Mouse (Mus musculus) MEL (cell line): ENCODE results near the gene Mars2. TPM values are rescaled to one million over a fixed set of nuclear protein-coding genes. Genes with fewer than 3 reads are reported as not detected.

Experiments used
- DNase-seq: peaks from one replicate; pipeline ENCODE4 v3.0.0; 2011; ENCODE audit warnings: low read depth, low spot score
- H3K27ac ChIP-seq: 2 replicates; pipeline ENCODE4 v1.5.1; 2012; ENCODE audit warnings: low read depth, mild to moderate bottlenecking, control low read depth, low read length, moderate library complexity; ENCODE audit not compliant: control insufficient read depth
- H3K27me3 ChIP-seq, 2 experiments: fragments of 150-350 bp in 1 of 2; sonication (generic) in 1 of 2; 2 replicates each; pipeline ENCODE4 v1.6.1; 2012; ENCODE audit warnings: low read length in 2 of 2, mild to moderate bottlenecking in 2 of 2, improper control_type of control experiment in 1 of 2, moderate library complexity in 1 of 2; ENCODE audit not compliant: insufficient read depth in 2 of 2, control insufficient read depth in 1 of 2
- H3K36me3 ChIP-seq, 2 experiments: 2 replicates each; pipeline ENCODE4 v1.6.1; 2012 to 2014; ENCODE audit warnings: low read length in 2 of 2, improper control_type of control experiment in 1 of 2, inconsistent platforms in 1 of 2, mild to moderate bottlenecking in 1 of 2; ENCODE audit not compliant: insufficient read depth in 2 of 2, control insufficient read depth in 1 of 2
- H3K4me1 ChIP-seq, 2 experiments: fragments of 150-350 bp in 1 of 2; sonication (generic) in 1 of 2; 2 replicates each; pipeline ENCODE4 v1.6.1; 2012; ENCODE audit warnings: low read length in 2 of 2, improper control_type of control experiment in 1 of 2, mild to moderate bottlenecking in 1 of 2; ENCODE audit not compliant: insufficient read depth in 2 of 2, control insufficient read depth in 1 of 2
- H3K4me3 ChIP-seq, 2 experiments: fragments of 150-350 bp in 1 of 2; sonication (generic) in 1 of 2; 2 replicates each; pipeline ENCODE4 v1.5.1; 2012; ENCODE audit warnings: low read depth in 2 of 2, low read length in 2 of 2, mild to moderate bottlenecking in 2 of 2, moderate library complexity in 2 of 2, control low read depth in 1 of 2, improper control_type of control experiment in 1 of 2; ENCODE audit not compliant: control insufficient read depth in 1 of 2, insufficient read depth in 1 of 2
- H3K79me2 ChIP-seq: 2 replicates; pipeline ENCODE4 v1.6.1; 2012; ENCODE audit warnings: mild to moderate bottlenecking, low read length, moderate library complexity; ENCODE audit not compliant: control insufficient read depth, poor library complexity, insufficient read depth
- H3K9ac ChIP-seq: 2 replicates; pipeline ENCODE4 v1.6.1; 2012; ENCODE audit warnings: low read depth, mild to moderate bottlenecking, control low read depth, low read length, moderate library complexity; ENCODE audit not compliant: control insufficient read depth, poor library complexity, severe bottlenecking
- H3K9me3 ChIP-seq: fragments of 150-350 bp; sonication (generic); replicated peaks from 2 replicates; pipeline ENCODE4 v1.6.1; 2012; ENCODE audit warnings: mild to moderate bottlenecking, low read length, improper control_type of control experiment, moderate library complexity; ENCODE audit not compliant: insufficient read depth
- CHD1 ChIP-seq: IDR thresholded peaks from 2 replicates; pipeline ENCODE4 v1.6.1; 2012; ENCODE audit warnings: low read depth, mild to moderate bottlenecking, inconsistent platforms, low read length, improper control_type of control experiment
- ELF1 ChIP-seq: IDR thresholded peaks from 2 replicates; pipeline ENCODE4 v1.6.1; 2014; ENCODE audit warnings: low read depth, mild to moderate bottlenecking, inconsistent platforms, low read length, improper control_type of control experiment, moderate library complexity
- EP300 ChIP-seq, 2 experiments: IDR thresholded peaks; 2 replicates each; pipeline ENCODE4 v1.6.1; 2011; ENCODE audit warnings: improper control_type of control experiment in 2 of 2, low read length in 2 of 2, low read depth in 1 of 2, mild to moderate bottlenecking in 1 of 2
- GABPA ChIP-seq: IDR thresholded peaks from 2 replicates; pipeline ENCODE4 v1.6.1; 2012; ENCODE audit warnings: low read depth, mild to moderate bottlenecking, inconsistent platforms, low read length, improper control_type of control experiment, moderate library complexity
- GATA1 ChIP-seq: IDR thresholded peaks from 2 replicates; pipeline ENCODE4 v1.6.1; 2011; ENCODE audit warnings: low read depth, low read length, improper control_type of control experiment
- HCFC1 ChIP-seq: IDR thresholded peaks from 2 replicates; pipeline ENCODE4 v1.6.1; 2012; ENCODE audit warnings: low read depth, mild to moderate bottlenecking, inconsistent platforms, low read length, improper control_type of control experiment, moderate library complexity
- KAT2A ChIP-seq: conservative IDR thresholded peaks from 2 replicates; pipeline ENCODE4 v1.6.1; 2012; ENCODE audit warnings: low read depth, low read length, improper control_type of control experiment, inconsistent platforms
- MAFK ChIP-seq: IDR thresholded peaks from 2 replicates; pipeline ENCODE4 v1.6.1; 2011; ENCODE audit warnings: low read depth, mild to moderate bottlenecking, low read length, improper control_type of control experiment, borderline replicate concordance
- MAX ChIP-seq: IDR thresholded peaks from 2 replicates; pipeline ENCODE4 v1.6.1; 2011; ENCODE audit warnings: low read length, improper control_type of control experiment
- MAZ ChIP-seq: IDR thresholded peaks from 2 replicates; pipeline ENCODE4 v1.6.1; 2012; ENCODE audit warnings: low read depth, mild to moderate bottlenecking, inconsistent platforms, low read length, improper control_type of control experiment
- MXI1 ChIP-seq: IDR thresholded peaks from 2 replicates; pipeline ENCODE4 v1.6.1; 2011; ENCODE audit warnings: mild to moderate bottlenecking, low read depth, low read length, improper control_type of control experiment
- MYB ChIP-seq: IDR thresholded peaks from 2 replicates; pipeline ENCODE4 v1.6.1; 2011; ENCODE audit warnings: mild to moderate bottlenecking, low read depth, low read length, improper control_type of control experiment
- POLR2A ChIP-seq, 2 experiments: IDR thresholded peaks; 2 replicates each; pipeline ENCODE4 v1.6.1; 2011 to 2012; ENCODE audit warnings: low read length in 2 of 2, mild to moderate bottlenecking in 2 of 2, control low read depth in 1 of 2, improper control_type of control experiment in 1 of 2, low read depth in 1 of 2, moderate library complexity in 1 of 2; ENCODE audit not compliant: control insufficient read depth in 1 of 2, insufficient read depth in 1 of 2, poor library complexity in 1 of 2
- POLR2AphosphoS2 ChIP-seq: IDR thresholded peaks from 2 replicates; pipeline ENCODE4 v1.6.1; 2011; ENCODE audit warnings: low read length, improper control_type of control experiment
- SIN3A ChIP-seq: IDR thresholded peaks from 2 replicates; pipeline ENCODE4 v1.6.1; 2012; ENCODE audit warnings: low read length, improper control_type of control experiment, inconsistent platforms
- SMC3 ChIP-seq: IDR thresholded peaks from 2 replicates; pipeline ENCODE4 v1.6.1; 2011; ENCODE audit warnings: low read depth, low read length, improper control_type of control experiment
- TBP ChIP-seq: IDR thresholded peaks from 2 replicates; pipeline ENCODE4 v1.8.0; 2011; ENCODE audit warnings: low read depth, low read length, improper control_type of control experiment
- UBTF ChIP-seq: IDR thresholded peaks from 2 replicates; pipeline ENCODE4 v1.6.1; 2012; ENCODE audit warnings: low read depth, mild to moderate bottlenecking, inconsistent platforms, low read length, improper control_type of control experiment, moderate library complexity, borderline replicate concordance; ENCODE audit not compliant: insufficient read depth
- ZNF384 ChIP-seq: IDR thresholded peaks from 2 replicates; pipeline ENCODE4 v1.6.1; 2012; ENCODE audit warnings: low read depth, mild to moderate bottlenecking, inconsistent platforms, low read length, improper control_type of control experiment
- polyA plus RNA-seq, 2 experiments: library from polyadenylated mRNA; stranded (reverse) in 1 of 2; unstranded in 1 of 2; fragments of >175 nt in 1 of 2; fragments of >200 nt in 1 of 2; gene quantifications; 2 replicates each; pipeline versions ENCODE4 v1.2.1 to v1.2.4; 2012; ENCODE audit warnings: low replicate concordance in 2 of 2, low read depth in 1 of 2; ENCODE audit not compliant: insufficient read length in 2 of 2, insufficient read depth in 1 of 2, missing spikeins in 1 of 2
- total RNA-seq: library from RNA; depleted of rRNA; stranded (reverse); fragments of 300-350 nt; gene quantifications from 2 replicates; pipeline ENCODE4 v1.2.3, GENCODE M21; 2012

Gene Mars2
- total and polyA plus RNA-seq, 3 experiments = 6.0 to 12.8 (median 7.6) TPM

DNA sequence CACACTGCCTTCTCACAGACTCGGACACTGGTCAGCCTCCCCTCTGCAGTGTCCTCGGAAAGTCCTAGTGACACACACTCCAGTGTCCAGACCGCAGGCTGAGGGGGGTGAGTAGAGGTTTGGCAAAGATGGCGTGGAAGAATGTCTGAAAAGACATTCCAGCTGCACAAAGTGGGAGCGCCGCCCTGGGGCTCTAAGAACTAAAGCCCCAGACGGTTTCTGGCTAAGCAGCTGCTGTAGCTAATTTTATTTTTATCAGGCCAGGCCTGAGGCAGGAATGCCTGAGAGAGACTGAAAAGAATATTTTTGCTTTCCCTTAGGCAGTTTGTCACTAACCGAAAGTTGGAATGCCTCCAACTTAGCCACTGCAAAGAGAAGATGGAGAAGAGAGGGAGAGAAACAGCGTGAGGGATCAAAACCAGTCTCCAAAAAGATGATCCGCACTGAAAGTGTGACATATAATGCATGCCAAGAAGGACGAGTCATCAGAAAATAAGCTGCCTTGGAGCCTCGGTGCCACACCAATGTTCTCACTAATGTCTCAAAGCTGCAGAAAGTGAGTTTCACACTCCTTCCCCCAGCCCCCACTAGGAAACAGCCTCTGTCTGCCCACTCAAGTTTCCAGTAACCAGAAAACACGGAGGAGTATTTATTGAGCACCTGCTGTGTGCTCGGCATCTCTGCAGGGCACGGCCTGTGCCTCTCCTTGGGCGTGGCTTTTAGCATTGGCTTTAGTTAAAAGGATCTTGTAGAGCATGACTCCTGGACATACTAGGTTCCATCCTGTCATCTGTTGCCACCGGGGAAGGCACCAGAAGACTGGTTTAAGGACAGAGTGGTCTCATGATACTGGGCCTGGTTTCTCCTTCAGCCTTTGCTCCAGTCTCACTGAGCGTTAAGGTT lies 34.9 kb upstream of the Mars2 start:
- no peaks in the 10 kb centered on the region for H3K4me1 ChIP-seq
- no peak for TF ChIP-seq HCFC1
- TF ChIP-seq ELF1 = no peak
- no peak for TF ChIP-seq CHD1
- no peak for TF ChIP-seq GABPA
- TF ChIP-seq MYB = no peak
- TF ChIP-seq POLR2AphosphoS2 = no peak
- TF ChIP-seq MXI1 = no peak
- TF ChIP-seq ZNF384 = no peak
- no peak for TF ChIP-seq MAZ
- TF ChIP-seq GATA1 = no peak
- no peak for TF ChIP-seq POLR2A (IDR thresholded peaks at IDR 0.05; ENCODE audit: control insufficient read depth in 1 of 2, insufficient read depth in 1 of 2, low read depth in 1 of 2, low read length in 2 of 2, poor library complexity in 1 of 2)
- TF ChIP-seq UBTF = no peak
- no peak for TF ChIP-seq KAT2A
- no peaks in the 10 kb centered on the region for H3K9me3 ChIP-seq
- H3K4me3 ChIP-seq = no peak overlapping the region
- H3K79me2 ChIP-seq = no peaks in the 10 kb centered on the region
- peaks cover 0 to 3% of the 10 kb centered on the region in 2 experiments; a peak in 2 of 4 replicates for H3K36me3 ChIP-seq
- no peak overlapping the region for H3K27ac ChIP-seq
- peaks cover under 1 to 5% of the 10 kb centered on the region in 2 experiments; a peak in 2 of 4 replicates for H3K27me3 ChIP-seq
- DNase-seq = no peak
- H3K9ac ChIP-seq = no peak overlapping the region

DNA sequence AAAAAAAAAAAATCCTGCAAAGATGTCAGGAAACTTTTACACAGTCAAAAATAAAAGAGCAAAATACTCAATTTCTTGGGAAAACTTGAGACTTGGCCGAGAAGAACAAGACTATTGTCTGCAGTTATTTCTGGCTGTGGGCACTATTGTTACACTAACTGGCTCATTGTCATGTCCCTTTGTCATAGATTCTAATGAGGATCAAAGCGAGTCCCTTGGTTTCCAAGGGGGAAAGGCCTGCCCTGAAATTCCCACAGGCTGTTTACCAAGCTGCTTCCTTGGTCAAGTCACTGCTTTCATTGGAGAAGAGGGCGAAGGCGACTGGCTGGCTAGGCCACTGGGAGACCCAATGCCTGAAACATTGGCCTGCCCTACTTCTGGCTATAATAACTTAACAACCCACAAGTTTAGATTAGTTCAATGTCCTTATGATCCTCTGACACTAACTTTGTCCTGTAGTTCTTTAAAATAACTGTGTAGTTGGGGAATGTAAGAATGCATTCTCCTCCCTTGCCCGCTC lies 31.1 kb upstream of the Mars2 start:
- H3K27ac ChIP-seq = no peak overlapping the region
- no peak for DNase-seq
- no peaks in the 10 kb centered on the region for H3K79me2 ChIP-seq
- TF ChIP-seq MAFK = no peak
- TF ChIP-seq SMC3 = no peak
- no peak for TF ChIP-seq MAZ
- TF ChIP-seq POLR2AphosphoS2 = no peak
- no peak for TF ChIP-seq MAX
- no peak for TF ChIP-seq GATA1
- no peak for TF ChIP-seq TBP
- no peak for TF ChIP-seq SIN3A
- TF ChIP-seq MYB = no peak
- TF ChIP-seq EP300 (IDR thresholded peaks at IDR 0.05; ENCODE audit: low read depth in 1 of 2, low read length in 2 of 2) = no peak
- H3K27me3 ChIP-seq = peaks cover 1 to 7% of the 10 kb centered on the region in 2 experiments; a peak in 3 of 4 replicates
- no peak overlapping the region for H3K9ac ChIP-seq
- no peaks in the 10 kb centered on the region for H3K9me3 ChIP-seq
- H3K36me3 ChIP-seq = no peaks in the 10 kb centered on the region
- no peaks in the 10 kb centered on the region for H3K4me1 ChIP-seq
- H3K4me3 ChIP-seq = no peak overlapping the region
